Mouse (Mus musculus) forebrain, embryonic 16.5 days (tissue): ENCODE results near the gene Ano2. TPM values are rescaled to one million over a fixed set of nuclear protein-coding genes. Genes with fewer than 3 reads are reported as not detected.
A peak's percentile ranks its signal among the peaks of the same experiment; 100 is the strongest.

Experiments
- ATAC-seq: fragments of 200-750 bp; cut with Nextera tagmentation; 2 replicates; pipeline ENCODE4 v1.8.0; 2017; ENCODE audit warnings: mild to moderate bottlenecking, moderate library complexity
- H3K27ac ChIP-seq: fragments of 300-500 bp; sonication (generic); 2 replicates; pipeline ENCODE4 v1.5.1; 2014; ENCODE audit warnings: low read length, control low read depth
- H3K27me3 ChIP-seq: fragments of 300-500 bp; sonication (generic); replicated peaks from 2 replicates; pipeline ENCODE4 v1.6.1; 2014; ENCODE audit warnings: low read length; ENCODE audit not compliant: control insufficient read depth, insufficient read depth
- H3K36me3 ChIP-seq: fragments of 300-500 bp; sonication (generic); 2 replicates; pipeline ENCODE4 v1.6.1; 2014; ENCODE audit not compliant: control insufficient read depth, insufficient read depth
- H3K4me1 ChIP-seq: fragments of 300-500 bp; sonication (generic); replicated peaks from 2 replicates; pipeline ENCODE4 v1.6.1; 2014; ENCODE audit warnings: low read length; ENCODE audit not compliant: control insufficient read depth, insufficient read depth
- H3K4me2 ChIP-seq: fragments of 300-500 bp; sonication (generic); 2 replicates; pipeline ENCODE4 v1.6.1; 2014; ENCODE audit warnings: mild to moderate bottlenecking, low read length, control low read depth
- H3K4me3 ChIP-seq: fragments of 300-500 bp; sonication (generic); replicated peaks from 2 replicates; pipeline ENCODE4 v1.5.1; 2014; ENCODE audit warnings: mild to moderate bottlenecking, low read length, control low read depth
- H3K9ac ChIP-seq: fragments of 300-500 bp; sonication (generic); replicated peaks from 2 replicates; pipeline ENCODE4 v1.6.1; 2014; ENCODE audit warnings: low read depth, low read length, control low read depth
- H3K9me3 ChIP-seq: fragments of 300-500 bp; sonication (generic); 2 replicates; pipeline ENCODE4 v1.6.1; 2016; ENCODE audit warnings: low read length; ENCODE audit not compliant: control insufficient read depth
- WGBS: fragments of 180-500 bp; shearing (Covaris S2); extraction: QIAGEN DNeasy Blood & Tissue Kit; methylation state at CpG from one replicate; pipeline ENCODE4 v1.1.7; 2014; 5-methylcytosine and 5-hydroxymethylcytosine counted together
- polyA plus RNA-seq: library from polyadenylated mRNA; unstranded; fragments of >200 nt; fragmentation: Nextera tagmentation; extraction: Ambion mirVana; gene quantifications from 2 replicates; pipeline ENCODE4 v1.2.1, GENCODE M21; 2015

Ano2 gene
- polyA plus RNA-seq, 1 experiment from 2014 or later = 0.28 TPM

GRCm38 (mm10) chr6:126003002-126003742, 313.0 kb downstream of the Ano2 start:
- Histone ChIP-seq H3K9ac (no peak overlapping the region), H3K27me3 (no peaks in the 10 kb centered on the region), H3K4me3 (no peak overlapping the region), H3K36me3 (no peaks in the 10 kb centered on the region), H3K9me3 (no peaks in the 10 kb centered on the region), H3K27ac (no peak overlapping the region), H3K4me1 (no peaks in the 10 kb centered on the region), H3K4me2 (no peak overlapping the region)
- 13% methylated on average over 4 of the region's 4 CpGs for WGBS
- no peak for ATAC-seq

DNA sequence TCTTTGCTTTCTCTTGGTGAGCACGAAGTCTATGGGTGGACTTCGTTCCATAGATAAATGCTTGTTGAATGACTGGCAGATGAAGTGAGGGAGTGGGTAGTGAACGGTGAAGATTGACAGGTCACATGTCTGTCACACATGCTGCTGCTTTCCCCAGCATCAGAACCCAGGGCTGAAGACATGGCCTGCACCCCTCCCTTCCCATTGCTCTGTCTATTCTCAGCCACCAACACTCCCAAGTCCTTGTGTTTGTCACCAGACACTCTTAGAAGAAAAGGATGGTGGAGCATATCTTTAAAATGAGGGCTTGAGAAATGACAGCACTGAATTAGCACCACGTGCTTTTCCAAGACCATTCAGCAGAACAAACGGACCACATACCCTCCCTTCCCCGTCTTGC, 316.4 kb downstream of the Ano2 start:
- no peak overlapping the region for H3K4me2 ChIP-seq

DNA sequence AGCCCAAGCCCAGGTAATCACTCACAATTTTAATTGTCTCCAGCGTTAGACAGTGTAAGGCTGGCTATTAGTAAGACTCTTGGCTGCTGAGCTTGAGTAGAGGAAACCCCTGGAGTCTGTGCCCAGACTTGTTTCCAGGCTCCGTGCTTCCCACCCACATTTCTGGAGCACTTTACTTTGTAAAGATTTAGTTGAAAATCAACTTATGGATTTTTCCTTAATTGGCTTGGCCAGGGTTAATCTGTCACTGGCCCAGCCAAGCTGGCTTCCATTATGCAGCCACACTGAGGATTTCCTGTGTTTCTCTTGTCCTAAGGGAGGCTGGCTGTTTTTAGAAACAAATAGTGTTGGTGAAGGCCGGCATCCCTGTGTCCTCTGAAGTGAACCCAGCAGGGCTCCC, 318.9 kb downstream of the Ano2 start:
- Histone ChIP-seq H3K36me3 (no peaks in the 10 kb centered on the region), H3K9me3 (no peaks in the 10 kb centered on the region), H3K27ac (no peak overlapping the region), H3K4me1 (no peaks in the 10 kb centered on the region), H3K27me3 (no peaks in the 10 kb centered on the region), H3K4me2 (no peak overlapping the region), H3K4me3 (no peak overlapping the region), H3K9ac (no peak overlapping the region)
- ATAC-seq = no peak
- 32% methylated on average over 3 of the region's 3 CpGs for WGBS

More for the DNA sequence above, 316.4 kb downstream of the Ano2 start:
- no peak overlapping the region for H3K4me3 ChIP-seq
- no peaks in the 10 kb centered on the region for H3K27me3 ChIP-seq
- H3K4me1 ChIP-seq = no peaks in the 10 kb centered on the region
- no peaks in the 10 kb centered on the region for H3K9me3 ChIP-seq
- 91% methylated on average over 6 of the region's 6 CpGs for WGBS
- no peak overlapping the region for H3K27ac ChIP-seq
- H3K36me3 ChIP-seq = no peaks in the 10 kb centered on the region
- ATAC-seq = no peak
- H3K9ac ChIP-seq = no peak overlapping the region

DNA sequence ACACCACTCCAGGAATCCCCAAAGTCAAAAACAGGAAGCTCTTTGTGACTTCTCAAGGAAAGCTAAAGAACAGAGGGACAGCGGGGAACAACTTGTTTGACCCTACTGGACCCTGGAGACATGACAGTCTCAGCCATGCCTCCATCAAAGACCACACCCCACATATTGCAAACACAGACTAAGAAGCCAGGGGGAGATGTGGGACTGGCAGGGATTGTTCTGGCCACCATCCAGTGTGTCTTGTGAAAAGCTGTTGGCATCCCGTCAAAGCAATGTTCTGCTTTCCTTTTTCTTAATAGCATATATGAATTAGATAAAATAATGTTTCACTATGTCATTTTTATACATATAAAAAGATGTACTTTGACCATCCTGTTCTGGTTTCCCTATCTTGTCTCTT, 326.8 kb downstream of the Ano2 start:
- H3K4me1 ChIP-seq = no peaks in the 10 kb centered on the region
- WGBS = 77% methylated on average over 2 of the region's 2 CpGs
- no peak overlapping the region for H3K4me3 ChIP-seq
- ATAC-seq = no peak
- H3K27ac ChIP-seq = no peak overlapping the region
- H3K27me3 ChIP-seq = no peaks in the 10 kb centered on the region
- H3K36me3 ChIP-seq = no peaks in the 10 kb centered on the region
- H3K9me3 ChIP-seq = no peaks in the 10 kb centered on the region
- no peak overlapping the region for H3K9ac ChIP-seq
- H3K4me2 ChIP-seq = no peak overlapping the region

DNA sequence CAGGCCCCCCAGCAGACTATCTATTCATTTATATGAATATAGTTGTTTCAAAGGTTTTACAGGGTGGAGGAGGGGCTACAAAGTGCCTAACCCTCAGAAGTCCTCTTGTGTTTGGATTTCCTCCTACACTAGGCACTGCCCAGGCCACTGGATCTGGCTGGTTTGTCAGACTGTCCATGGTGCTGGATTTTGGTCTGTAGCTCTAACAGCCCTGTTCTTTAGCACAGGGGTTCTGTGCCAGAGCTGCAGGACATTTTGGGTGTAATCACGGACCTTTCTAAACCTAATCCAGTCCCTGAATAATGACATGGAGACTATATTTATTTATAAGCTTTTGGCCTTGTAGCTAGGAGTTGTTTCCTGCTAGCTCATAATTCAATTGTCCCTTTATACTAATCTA, 328.2 kb downstream of the Ano2 start:
- no peaks in the 10 kb centered on the region for H3K36me3 ChIP-seq
- 77% methylated on average over 1 of the region's 1 CpGs for WGBS
- no peak for ATAC-seq
- no peaks in the 10 kb centered on the region for H3K4me1 ChIP-seq
- H3K4me3 ChIP-seq = no peak overlapping the region
- no peaks in the 10 kb centered on the region for H3K27me3 ChIP-seq
- no peak overlapping the region for H3K4me2 ChIP-seq
- H3K9ac ChIP-seq = no peak overlapping the region
- no peak overlapping the region for H3K27ac ChIP-seq
- H3K9me3 ChIP-seq = no peaks in the 10 kb centered on the region

- Histone ChIP-seq H3K36me3 (no peaks in the 10 kb centered on the region), H3K4me3 (no peak overlapping the region), H3K4me2 (no peak overlapping the region), H3K4me1 (peaks cover 4% of the 10 kb centered on the region; the same call in 1 of the 2 replicates), H3K9ac (no peak overlapping the region), H3K27me3 (no peaks in the 10 kb centered on the region), H3K27ac (no peak overlapping the region), H3K9me3 (no peaks in the 10 kb centered on the region)
- ATAC-seq = no peak
- WGBS = 48% methylated on average over 8 of the region's 8 CpGs
Measured at GRCm38 (mm10) chr6:126033693-126034402, 343.6 kb downstream of the Ano2 start.

GRCm38 (mm10) chr6:126034403-126034724, 344.1 kb downstream of the Ano2 start:
- H3K36me3 ChIP-seq = no peaks in the 10 kb centered on the region
- peak; percentile 49; the same call in 1 of the 2 replicates for ATAC-seq
- WGBS = 40% methylated on average over 2 of the region's 2 CpGs
- H3K4me1 ChIP-seq = peaks cover 4% of the 10 kb centered on the region; the same call in 1 of the 2 replicates
- no peak overlapping the region for H3K9ac ChIP-seq
- H3K4me3 ChIP-seq = no peak overlapping the region
- no peak overlapping the region for H3K27ac ChIP-seq
- no peak overlapping the region for H3K4me2 ChIP-seq
- H3K27me3 ChIP-seq = no peaks in the 10 kb centered on the region
- no peaks in the 10 kb centered on the region for H3K9me3 ChIP-seq

DNA sequence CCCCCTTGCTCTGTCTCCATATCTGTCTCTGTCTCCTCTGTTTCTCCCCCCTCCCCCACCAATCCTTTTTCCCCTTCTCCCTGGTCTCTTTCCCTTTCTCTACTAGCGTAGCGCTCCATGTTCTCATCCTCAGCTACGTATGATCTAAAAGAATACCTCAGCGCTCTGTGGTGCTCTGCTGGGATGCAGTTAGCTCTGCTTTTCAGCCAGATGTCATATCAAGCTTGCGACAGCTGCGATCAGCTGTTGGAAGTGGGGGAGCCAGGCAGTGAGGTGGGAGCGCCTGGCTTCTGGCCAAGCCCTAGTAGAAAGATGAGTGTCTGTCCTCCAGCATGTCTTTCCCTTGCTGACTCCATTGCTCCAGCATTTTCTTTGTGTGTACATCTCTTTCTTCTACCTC, 344.5 kb downstream of the Ano2 start:
- no peaks in the 10 kb centered on the region for H3K36me3 ChIP-seq
- no peaks in the 10 kb centered on the region for H3K27me3 ChIP-seq
- H3K9ac ChIP-seq = no peak overlapping the region
- no peak overlapping the region for H3K27ac ChIP-seq
- no peak overlapping the region for H3K4me2 ChIP-seq
- H3K4me1 ChIP-seq = peaks cover 4% of the 10 kb centered on the region; the same call in 1 of the 2 replicates
- WGBS = 72% methylated on average over 7 of the region's 7 CpGs
- ATAC-seq = peak; percentile 68; the same call in 1 of the 2 replicates
- no peak overlapping the region for H3K4me3 ChIP-seq
- H3K9me3 ChIP-seq = no peaks in the 10 kb centered on the region

GRCm38 (mm10) chr6:126035621-126036020, 345.4 kb downstream of the Ano2 start:
- no peak for ATAC-seq
- Histone ChIP-seq H3K4me2 (no peak overlapping the region), H3K9me3 (no peaks in the 10 kb centered on the region), H3K36me3 (no peaks in the 10 kb centered on the region), H3K9ac (no peak overlapping the region), H3K27ac (no peak overlapping the region), H3K4me1 (peaks cover 4% of the 10 kb centered on the region; the same call in 1 of the 2 replicates), H3K4me3 (no peak overlapping the region), H3K27me3 (no peaks in the 10 kb centered on the region)
- 95% methylated on average over 2 of the region's 2 CpGs for WGBS
